Mouse (Mus musculus) intestine, postnatal 0 days (tissue): ENCODE data around the gene 1700029I15Rik. TPM values are rescaled to one million over a fixed set of nuclear protein-coding genes. Genes with fewer than 3 reads are reported as not detected.
A peak's percentile ranks its signal among the peaks of the same experiment; 100 is the strongest.

Experiments
- ATAC-seq: fragments of 200-750 bp; cut with Nextera tagmentation; 2 replicates; pipeline ENCODE4 v1.8.0; 2017; ENCODE audit warnings: mild to moderate bottlenecking, moderate TSS enrichment, moderate library complexity
- H3K27ac ChIP-seq: fragments of 300-500 bp; sonication (generic); 2 replicates; pipeline ENCODE4 v1.5.1; 2014; ENCODE audit warnings: mild to moderate bottlenecking, low read depth, low read length, moderate library complexity
- H3K27me3 ChIP-seq: fragments of 300-500 bp; sonication (generic); replicated peaks from 2 replicates; pipeline ENCODE4 v1.6.1; 2014; ENCODE audit warnings: low read length, mixed read lengths; ENCODE audit not compliant: control insufficient read depth, insufficient read depth
- H3K36me3 ChIP-seq: fragments of 300-500 bp; sonication (generic); 2 replicates; pipeline ENCODE4 v1.6.1; 2014; ENCODE audit warnings: mild to moderate bottlenecking, moderate library complexity; ENCODE audit not compliant: control insufficient read depth, insufficient read depth
- H3K4me1 ChIP-seq: fragments of 300-500 bp; sonication (generic); replicated peaks from 2 replicates; pipeline ENCODE4 v1.6.1; 2014; ENCODE audit warnings: antibody characterized with exemption, low read length, mixed read lengths; ENCODE audit not compliant: control insufficient read depth, insufficient read depth
- H3K4me2 ChIP-seq: fragments of 300-500 bp; sonication (generic); replicated peaks from 2 replicates; pipeline ENCODE4 v1.6.1; 2014; ENCODE audit warnings: low read depth, mild to moderate bottlenecking, moderate library complexity
- H3K4me3 ChIP-seq: fragments of 300-500 bp; sonication (generic); 2 replicates; pipeline ENCODE4 v1.5.1; 2014; ENCODE audit warnings: low read depth, low read length
- H3K9ac ChIP-seq: fragments of 300-500 bp; sonication (generic); 2 replicates; pipeline ENCODE4 v1.6.1; 2014; ENCODE audit warnings: mild to moderate bottlenecking, low read depth, low read length
- H3K9me3 ChIP-seq: fragments of 300-500 bp; sonication (generic); 2 replicates; pipeline ENCODE4 v1.6.1; 2016; ENCODE audit warnings: mixed run types; ENCODE audit not compliant: control insufficient read depth
- CTCF ChIP-seq: sonication (generic); IDR thresholded peaks from 2 replicates; pipeline ENCODE4 v1.5.1; 2016; ENCODE audit warnings: low read depth, mild to moderate bottlenecking, control low read depth, antibody characterized with exemption, moderate library complexity
- WGBS: fragments of 180-500 bp; shearing (Covaris S2); extraction: QIAGEN DNeasy Blood & Tissue Kit; methylation state at CpG from one replicate; pipeline ENCODE4 v1.1.7; 2014; 5-methylcytosine and 5-hydroxymethylcytosine counted together
- polyA plus RNA-seq: library from polyadenylated mRNA; unstranded; fragments of >200 nt; fragmentation: Nextera tagmentation; extraction: Ambion mirVana; gene quantifications from 2 replicates; pipeline ENCODE4 v1.2.1, GENCODE M21; 2015

1700029I15Rik gene
- polyA plus RNA-seq, 1 experiment from 2014 or later = 2.1 TPM

DNA sequence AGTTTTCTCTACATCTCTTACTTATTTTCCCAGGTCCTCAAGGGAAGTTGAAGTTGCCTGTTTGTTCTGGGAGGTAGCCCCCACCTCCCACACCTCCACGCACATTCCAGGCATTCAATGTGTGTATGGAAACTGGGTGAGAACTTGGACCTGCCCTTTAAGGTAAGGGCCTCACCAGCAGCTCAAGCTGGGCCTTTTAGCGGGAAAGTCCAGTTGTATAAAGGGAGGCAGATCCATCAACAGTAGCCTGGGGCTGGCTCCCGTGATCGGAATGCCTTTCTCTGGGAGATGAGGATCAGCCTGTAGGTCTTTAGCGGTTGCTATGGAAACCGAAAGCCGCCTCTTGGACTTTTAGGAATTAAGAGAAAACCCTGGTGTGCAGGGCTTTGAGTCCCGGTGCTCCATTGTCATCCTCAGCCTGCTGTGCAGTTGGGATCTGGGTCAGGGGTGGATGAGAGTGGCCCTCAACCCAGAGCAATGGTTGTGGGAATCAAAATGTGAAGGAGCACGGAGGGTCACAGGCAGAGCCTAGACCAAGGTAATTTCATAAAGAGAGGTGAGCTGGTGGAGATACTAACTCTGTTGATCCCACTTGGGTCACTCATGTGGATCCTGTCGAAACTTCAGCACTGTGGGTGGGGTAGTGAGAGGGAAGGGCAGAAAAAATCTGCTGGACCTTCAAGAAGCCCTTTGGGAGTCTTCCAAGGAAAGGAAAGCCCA is 10.2 kb upstream of the 1700029I15Rik start:
- TF ChIP-seq CTCF = no peak
- Histone ChIP-seq H3K9me3 (no peaks in the 10 kb centered on the region), H3K4me3 (no peak overlapping the region), H3K27ac (peak overlapping the region; percentile 62; the same call in 1 of the 2 replicates), H3K36me3 (peaks cover under 1% of the 10 kb centered on the region; the same call in 1 of the 2 replicates), H3K9ac (no peak overlapping the region), H3K27me3 (no peaks in the 10 kb centered on the region), H3K4me2 (peak overlapping the region; percentile 92), H3K4me1 (peaks cover 12% of the 10 kb centered on the region)
- 40% methylated on average over 10 of the region's 10 CpGs for WGBS
- no peak for ATAC-seq

DNA sequence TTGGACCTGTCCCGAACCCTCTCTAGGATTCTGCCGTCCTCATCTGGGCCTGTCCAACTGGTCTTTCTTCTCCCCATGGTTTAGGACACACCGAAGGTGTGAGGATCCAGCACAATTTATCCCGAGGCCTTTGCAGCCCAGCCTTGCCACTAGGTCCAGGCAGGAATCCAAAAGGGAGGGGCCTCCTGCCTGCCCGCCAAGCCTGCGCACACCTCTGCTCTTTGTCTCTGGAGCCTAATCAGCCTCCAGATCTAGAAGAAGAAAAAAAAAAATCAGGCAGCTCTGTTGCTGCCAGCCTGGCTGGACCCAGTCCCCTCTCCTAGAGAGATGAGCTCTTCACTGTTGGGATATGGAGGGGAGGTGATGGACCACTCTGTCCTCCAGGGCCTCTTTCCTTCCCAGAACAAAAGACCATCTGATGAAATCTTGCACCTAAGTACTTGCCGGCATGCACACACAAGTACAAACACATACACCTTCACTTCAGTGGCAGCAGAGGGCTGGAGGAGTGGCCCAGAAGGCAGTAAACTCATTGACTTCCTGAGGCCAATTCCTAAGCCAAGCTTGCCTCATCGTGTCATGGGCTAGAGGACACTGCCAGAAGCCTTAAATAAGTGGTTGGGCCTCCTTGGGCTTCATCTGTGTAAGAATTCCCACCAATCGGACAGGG is 9.4 kb upstream of the 1700029I15Rik start:
- Histone ChIP-seq H3K9ac (no peak overlapping the region), H3K4me1 (peaks cover 12% of the 10 kb centered on the region), H3K27me3 (no peaks in the 10 kb centered on the region), H3K4me2 (peak overlapping the region; percentile 3; the same call in 1 of the 2 replicates), H3K27ac (peak overlapping the region; percentile 62), H3K9me3 (no peaks in the 10 kb centered on the region), H3K36me3 (peaks cover 8% of the 10 kb centered on the region), H3K4me3 (no peak overlapping the region)
- 33% methylated on average over 9 of the region's 9 CpGs for WGBS
- ATAC-seq = no peak
- TF ChIP-seq CTCF = no peak

DNA sequence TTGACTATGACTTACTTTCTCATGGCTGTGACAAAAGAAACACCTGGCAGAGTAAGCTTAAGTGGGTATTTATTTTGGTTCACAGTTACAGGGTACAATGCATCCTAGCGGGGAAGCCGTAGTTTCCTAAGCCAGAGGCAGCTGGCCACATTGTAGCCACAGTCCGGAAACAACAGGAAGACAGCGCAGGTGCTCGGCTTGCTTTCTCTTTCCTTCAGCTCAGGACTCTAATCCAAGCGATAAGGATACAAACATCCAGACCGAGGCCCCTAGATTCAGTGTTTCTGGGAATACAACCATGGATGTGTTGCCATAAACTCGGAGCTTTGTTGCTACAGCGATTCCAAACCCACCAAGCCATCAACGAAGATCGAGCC is 8.9 kb upstream of the 1700029I15Rik start:
- no peak for ATAC-seq
- peak overlapping the region; percentile 3; the same call in 1 of the 2 replicates for H3K4me2 ChIP-seq
- WGBS = 69% methylated on average over 11 of the region's 11 CpGs
- H3K9ac ChIP-seq = no peak overlapping the region
- H3K36me3 ChIP-seq = peaks cover 13% of the 10 kb centered on the region
- H3K27ac ChIP-seq = peak overlapping the region; percentile 51
- H3K4me3 ChIP-seq = no peak overlapping the region
- H3K27me3 ChIP-seq = no peaks in the 10 kb centered on the region
- H3K4me1 ChIP-seq = peaks cover 12% of the 10 kb centered on the region
- no peak for TF ChIP-seq CTCF
- H3K9me3 ChIP-seq = no peaks in the 10 kb centered on the region

DNA sequence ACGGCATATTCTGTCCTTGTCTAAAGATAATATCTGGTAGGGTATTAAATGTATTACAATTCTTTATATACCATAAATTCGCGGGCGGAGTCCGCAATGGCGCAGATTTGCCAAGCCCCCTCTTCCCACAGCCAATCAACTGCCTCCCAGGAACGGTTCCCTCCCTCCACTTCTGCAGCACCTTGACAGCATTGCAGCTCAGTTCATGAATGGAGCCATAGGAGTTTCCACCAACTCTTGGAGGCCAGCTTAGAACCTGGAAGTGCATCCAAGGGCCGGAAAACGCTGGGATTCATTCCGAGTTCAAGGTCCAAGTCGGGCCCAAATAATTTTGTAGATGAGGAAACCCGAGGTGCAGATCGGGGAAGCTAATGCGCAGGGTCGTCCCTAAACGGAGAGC is 7.8 kb upstream of the 1700029I15Rik start, which contains the start of the genes Pex16 and Large2:
Pex16 (plus strand) TSS at position 163 of the 400 bp plus-strand sequence.
Large2 (minus strand) TSS at position 356 of the 400 bp plus-strand sequence.
- peaks cover 12% of the 10 kb centered on the region for H3K4me1 ChIP-seq

DNA sequence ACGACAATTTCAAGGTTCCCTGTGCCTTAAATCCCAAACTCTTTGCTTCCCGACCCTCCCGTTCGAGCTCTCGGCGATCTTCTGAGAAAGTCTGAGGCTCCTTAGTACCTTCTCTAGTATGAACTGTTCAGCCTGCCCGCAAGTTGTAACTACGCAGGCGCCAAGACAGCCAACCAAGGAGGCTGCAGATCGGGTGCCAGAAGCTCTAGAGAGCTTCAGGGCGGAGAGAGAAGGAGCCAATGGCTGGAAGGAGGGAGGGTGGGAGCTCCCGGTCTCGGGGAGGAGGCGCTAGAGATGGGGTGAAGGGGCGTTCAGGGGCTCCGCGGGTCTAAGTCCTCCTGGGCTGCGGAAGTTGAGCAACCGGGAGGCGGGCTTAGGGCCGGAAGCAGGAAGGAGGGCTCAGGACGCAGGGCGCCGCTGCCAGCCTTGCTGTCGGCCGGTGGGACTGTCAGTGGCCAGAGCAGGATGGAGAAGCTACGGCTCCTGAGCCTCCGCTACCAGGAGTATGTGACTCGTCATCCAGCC is 7.2 kb upstream of the 1700029I15Rik start:
- WGBS = under 1% methylated on average over 29 of the region's 29 CpGs
- TF ChIP-seq CTCF = peak; percentile 33
- Histone ChIP-seq H3K36me3 (peaks cover 30% of the 10 kb centered on the region), H3K4me2 (peak overlapping the region; percentile 89), H3K4me3 (peak overlapping the region; percentile 66), H3K27me3 (no peaks in the 10 kb centered on the region), H3K9ac (peak overlapping the region; percentile 58), H3K9me3 (no peaks in the 10 kb centered on the region), H3K27ac (peak overlapping the region; percentile 84), H3K4me1 (peaks cover 10% of the 10 kb centered on the region)
- peak; percentile 95 for ATAC-seq

More for the DNA sequence above, 7.8 kb upstream of the 1700029I15Rik start, which contains the start of the genes Pex16 and Large2:
- Histone ChIP-seq H3K9ac (peak within 1 kb of the TSS; percentile 58), H3K4me3 (peak within 1 kb of the TSS; percentile 66), H3K27ac (peak within 1 kb of the TSS; percentile 84), H3K9me3 (no peaks in the 10 kb centered on the region), H3K4me2 (peak within 1 kb of the TSS; percentile 89), H3K36me3 (peaks cover 24% of the 10 kb centered on the region), H3K27me3 (no peaks in the 10 kb centered on the region)
- WGBS = under 1% methylated on average over 16 of the region's 16 CpGs
- no peak for ATAC-seq
- TF ChIP-seq CTCF = no peak

DNA sequence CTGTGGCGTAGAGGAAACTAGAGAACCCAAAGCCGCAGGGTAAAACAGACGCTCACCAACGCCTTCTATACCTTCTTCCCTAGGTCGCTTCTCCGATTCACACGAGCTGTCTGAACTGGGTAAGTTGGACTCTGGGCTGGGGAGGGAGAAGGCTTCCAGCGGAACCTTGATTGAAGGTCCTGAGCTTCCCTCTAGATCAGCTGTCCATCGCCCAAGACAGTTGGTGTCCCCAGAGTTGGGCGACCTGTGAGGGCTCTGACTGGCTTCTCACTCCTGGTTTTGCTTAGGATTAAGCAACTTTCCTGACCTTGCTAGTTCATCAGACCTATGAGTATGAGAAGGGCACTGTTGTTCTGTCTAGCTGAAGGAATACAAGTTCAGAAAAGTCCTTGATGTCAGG is 6.5 kb upstream of the 1700029I15Rik start:
- no peak for ATAC-seq
- H3K27me3 ChIP-seq = no peaks in the 10 kb centered on the region
- WGBS = 4% methylated on average over 10 of the region's 10 CpGs

More for the DNA sequence above, 6.5 kb upstream of the 1700029I15Rik start:
- peak overlapping the region; percentile 58 for H3K9ac ChIP-seq
- peaks cover 10% of the 10 kb centered on the region for H3K4me1 ChIP-seq
- H3K27ac ChIP-seq = peak overlapping the region; percentile 84
- H3K4me2 ChIP-seq = peak overlapping the region; percentile 89
- no peaks in the 10 kb centered on the region for H3K9me3 ChIP-seq
- H3K4me3 ChIP-seq = peak overlapping the region; percentile 66
- no peak for TF ChIP-seq CTCF
- H3K36me3 ChIP-seq = peaks cover 36% of the 10 kb centered on the region
